Mouse (Mus musculus): ENCODE results near the gene Serpinb8.

DNA sequence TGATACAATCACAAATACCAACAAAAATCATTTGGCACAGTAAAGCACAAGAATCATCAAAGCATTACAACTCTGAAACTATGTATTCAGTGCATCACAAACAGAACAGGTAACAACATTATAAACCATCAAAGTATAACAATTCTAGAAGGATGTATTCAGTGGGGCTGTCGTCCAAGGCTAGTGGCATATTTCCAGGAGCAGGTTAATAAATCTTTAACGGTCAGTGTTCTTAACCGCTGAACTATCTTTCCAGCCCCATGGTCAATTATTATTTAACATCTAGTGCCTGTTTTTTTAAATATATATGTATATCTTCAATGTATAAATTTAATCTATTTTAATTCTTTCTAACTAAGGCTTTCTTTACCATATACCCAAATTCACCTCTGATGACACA, 3.6 kb upstream of the Serpinb8 start:
- TF ChIP-seq CTCF (IDR thresholded peaks at IDR 0.05; ENCODE audit: control insufficient read depth, insufficient read depth, low read length) (no peak), POLR2A (IDR thresholded peaks at IDR 0.05; ENCODE audit: borderline replicate concordance, control insufficient read depth, low read depth, low read length) (no peak)
